Mouse (Mus musculus) heart, adult 11 months (tissue): ENCODE measurements around the gene Cct6b.

Source experiments
- DNase-seq: peaks from one replicate; pipeline ENCODE4 v3.0.0; 2022

Gene Cct6b

DNA sequence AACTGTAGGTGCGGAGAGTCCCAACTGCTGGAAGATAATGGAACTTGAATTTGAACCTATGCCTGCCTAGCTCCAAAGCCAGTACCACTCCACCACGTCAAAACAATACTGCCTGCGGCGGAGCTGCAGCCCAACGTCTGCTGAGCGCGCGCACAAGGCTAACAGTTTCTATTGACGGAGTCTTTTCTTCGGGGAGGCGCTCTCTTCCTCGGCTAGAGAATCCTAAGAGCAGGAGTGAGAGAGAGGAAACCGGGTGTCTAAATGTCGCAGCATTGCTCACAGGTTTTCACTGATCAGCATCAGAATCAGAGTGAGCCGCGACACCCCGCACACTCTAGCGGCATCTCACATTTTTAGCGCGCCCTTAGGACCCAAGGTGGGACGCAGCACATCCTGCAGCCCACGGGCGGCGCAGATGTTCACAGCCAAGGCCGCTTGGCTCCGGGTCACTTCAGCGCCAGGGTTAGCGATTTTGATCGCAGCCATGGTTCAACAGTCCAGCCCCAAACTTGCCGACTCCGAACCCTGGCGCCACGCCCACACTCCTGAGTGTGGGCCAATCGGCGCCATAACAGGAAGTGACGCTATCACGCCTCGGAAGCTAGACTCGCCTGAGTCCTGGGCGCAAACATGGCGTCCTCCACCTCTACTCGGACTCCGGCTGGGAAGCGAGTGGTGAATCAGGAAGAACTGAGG lies at the start of gene Cct6b, which contains the start of gene Zfp830:
TSS of gene Cct6b (minus strand) at position 580 of the 696 bp plus-strand sequence.
TSS of gene Zfp830 (plus strand) at position 604 of the 696 bp plus-strand sequence.
- DNase-seq: peak; percentile 99

DNA sequence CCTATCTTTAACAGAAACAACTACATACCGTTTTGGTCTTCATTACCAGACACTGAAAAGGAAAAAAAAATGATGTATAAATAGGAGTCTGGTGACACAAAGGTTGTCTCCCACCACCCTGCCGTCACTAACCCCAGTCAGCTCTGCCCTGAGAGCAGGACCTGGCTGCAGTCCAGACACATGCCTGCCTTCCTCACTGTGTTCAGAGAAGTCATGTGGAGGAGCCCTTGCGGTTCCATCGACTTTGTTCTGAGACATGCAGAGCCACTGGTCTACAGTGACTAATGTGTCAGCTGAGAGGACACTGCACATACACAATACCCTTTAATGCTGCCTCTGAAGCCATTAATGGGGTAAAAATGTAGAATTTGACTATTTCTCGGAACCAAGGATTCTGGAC lies 44.4 kb upstream of the Cct6b start:
- DNase-seq: peak; percentile 86

DNA sequence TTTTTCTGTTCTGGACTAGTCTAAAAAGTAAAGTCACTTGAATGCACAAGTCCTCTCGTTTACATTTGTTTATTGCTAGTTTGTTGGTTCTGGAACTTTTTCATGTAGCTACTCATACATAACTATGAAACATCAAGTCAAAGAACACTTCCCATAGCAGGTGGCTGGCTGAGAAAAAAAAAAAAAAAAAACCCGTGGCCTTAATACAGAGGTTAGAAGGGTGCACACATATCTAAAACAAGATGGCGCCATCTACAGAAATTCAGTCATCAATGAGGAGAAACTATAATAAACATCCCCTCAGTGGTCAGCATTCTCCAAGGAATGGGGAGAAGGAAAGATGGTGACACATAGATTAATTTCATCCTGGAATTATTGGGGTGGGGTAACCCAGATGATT lies 43.2 kb upstream of the Cct6b start:
- no peak for DNase-seq

DNA sequence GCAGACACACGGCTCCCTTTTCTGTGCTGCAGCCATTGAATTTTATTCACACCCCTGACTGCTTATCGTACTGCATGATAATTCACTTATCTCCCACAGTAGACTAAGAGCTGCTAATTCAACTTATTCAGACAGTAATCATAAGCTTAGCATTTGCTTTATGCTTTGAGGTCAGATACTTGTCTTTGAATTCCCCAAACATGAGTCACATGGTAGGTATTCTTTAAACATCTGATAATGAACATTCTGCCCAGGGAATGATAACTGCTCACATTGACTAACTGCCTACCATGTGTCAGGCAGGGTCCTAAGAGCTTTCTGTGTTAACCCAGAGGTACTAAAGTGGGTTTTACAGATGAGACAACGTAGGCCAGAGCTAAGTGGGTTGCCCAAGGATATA lies 42.5 kb upstream of the Cct6b start:
- DNase-seq: no peak

DNA sequence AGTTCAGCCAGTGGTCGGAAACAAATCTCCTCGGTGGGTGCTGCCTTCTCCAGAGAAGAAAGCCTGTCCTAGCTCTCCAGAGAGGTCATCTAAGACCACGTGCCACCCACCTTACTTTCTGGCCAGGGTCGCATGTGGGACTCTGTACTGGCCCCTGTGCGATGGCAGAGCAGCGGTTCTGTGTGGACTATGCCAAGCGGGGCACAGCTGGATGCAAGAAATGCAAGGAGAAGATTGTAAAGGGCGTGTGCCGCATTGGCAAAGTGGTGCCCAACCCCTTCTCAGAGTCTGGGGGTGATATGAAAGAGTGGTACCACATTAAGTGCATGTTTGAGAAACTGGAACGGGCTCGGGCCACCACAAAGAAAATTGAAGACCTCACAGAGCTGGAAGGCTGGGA lies 19.3 kb upstream of the Cct6b start:
- DNase-seq: peak; percentile 83

DNA sequence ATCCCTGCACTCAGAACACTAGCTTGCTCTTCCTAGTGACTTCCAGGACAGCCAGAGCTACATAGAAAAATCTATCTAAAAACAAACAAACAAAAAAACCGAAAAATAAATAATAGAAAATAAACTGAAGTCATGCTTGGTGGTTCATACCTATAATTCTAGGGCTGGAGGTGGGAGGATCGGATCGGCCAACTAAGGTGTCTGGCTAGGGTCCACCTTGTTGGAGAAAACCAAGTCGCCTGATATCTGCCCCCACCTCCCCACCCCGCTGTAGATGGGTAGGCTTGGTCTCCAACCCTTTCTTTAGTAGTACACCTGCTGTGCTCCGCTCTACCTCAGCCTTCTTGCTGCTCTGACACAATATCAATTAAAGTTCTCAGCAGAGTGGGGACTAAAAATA lies 18.1 kb upstream of the Cct6b start:
- DNase-seq: peak; percentile 82

DNA sequence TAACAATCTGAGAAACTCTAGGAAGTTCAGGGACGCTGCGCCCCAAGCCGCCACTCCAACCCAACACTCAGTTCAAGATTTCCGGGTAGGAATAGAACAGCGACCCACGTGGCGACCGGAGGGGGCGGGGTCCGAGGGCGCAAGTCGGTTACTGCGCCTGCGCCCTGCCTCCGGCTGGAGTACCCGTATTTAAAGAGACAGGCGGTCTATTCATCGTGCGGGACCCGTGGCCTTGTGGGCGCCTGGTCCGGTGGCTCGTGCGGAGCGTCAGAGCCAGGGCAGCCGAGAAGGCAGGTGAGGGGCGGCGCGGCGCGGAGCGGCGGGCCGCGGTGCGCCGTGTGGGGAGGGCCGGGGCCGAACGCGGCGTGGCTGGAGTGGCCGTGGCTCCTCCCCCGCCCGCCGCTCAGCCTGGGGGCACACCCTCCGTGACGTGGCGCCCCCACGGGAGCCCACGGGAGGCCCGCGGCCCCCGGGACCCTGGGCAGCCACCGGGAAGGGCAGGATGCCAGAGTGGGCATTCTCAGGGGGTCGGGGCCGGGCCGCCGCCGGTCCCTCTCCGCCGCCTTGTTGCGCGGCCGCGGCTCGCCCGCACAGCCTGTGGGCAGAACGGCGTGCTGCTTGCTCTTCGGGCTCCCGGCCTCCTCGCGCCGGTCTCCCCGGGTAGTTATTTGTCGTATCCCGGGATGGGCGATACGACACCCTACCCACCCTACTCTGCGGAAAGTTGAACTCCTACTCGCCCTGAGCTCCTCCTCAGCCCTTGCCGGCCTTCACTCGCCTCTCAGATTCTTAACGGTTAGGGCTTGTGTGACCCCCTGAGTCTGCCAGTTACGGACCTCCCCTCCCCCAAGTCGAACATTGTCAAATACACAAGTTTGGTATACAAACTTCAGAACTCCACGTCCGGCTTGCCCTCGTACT lies 17.1 kb upstream of the Cct6b start, which contains the start of gene Lig3:
TSS of gene Lig3 (plus strand) at position 126 of the 921 bp plus-strand sequence.
- DNase-seq: peak; percentile 99

DNA sequence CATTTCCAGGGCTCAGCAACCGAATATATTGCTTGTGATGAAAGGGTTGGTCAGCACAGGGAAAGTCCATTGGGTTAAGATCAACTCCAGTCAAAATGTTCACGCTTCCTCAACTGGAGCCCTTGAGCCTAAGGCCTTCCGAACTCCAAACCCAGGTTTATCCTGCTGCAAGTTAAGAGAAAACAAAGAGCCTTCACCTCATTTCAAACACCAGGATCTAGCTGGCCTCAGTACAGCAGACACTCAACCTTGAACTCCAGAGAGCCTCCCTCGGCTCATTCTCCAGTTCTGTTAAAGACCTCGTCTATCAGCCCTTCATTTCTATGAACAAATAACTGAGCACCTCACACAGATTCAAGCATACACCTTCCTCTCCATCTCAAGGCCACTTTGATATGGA lies 16.0 kb upstream of the Cct6b start:
- DNase-seq: peak; percentile 36

DNA sequence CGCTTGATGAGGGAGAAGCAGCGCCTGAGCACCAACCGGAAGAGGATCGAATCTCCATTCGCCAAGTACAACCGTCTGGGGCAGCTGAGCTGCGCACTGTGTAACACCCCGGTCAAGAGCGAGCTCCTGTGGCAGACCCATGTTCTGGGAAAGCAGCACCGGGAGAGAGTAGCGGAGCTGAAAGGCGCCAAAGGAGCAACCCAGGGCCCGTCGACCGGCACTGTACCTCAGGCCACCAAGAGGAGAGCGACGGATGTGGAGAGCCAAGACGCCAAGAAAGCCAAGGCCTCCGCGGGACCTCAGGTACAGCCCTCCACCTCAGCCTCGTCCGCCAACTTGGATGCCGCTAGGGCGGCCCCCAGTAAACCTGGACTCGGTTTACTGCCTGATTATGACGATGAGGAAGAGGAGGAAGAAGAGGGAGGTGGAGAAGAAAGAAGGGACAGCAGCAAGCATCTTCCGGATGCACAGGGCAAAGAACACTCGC lies 360 bp upstream of the Cct6b start:
- DNase-seq: no peak

DNA sequence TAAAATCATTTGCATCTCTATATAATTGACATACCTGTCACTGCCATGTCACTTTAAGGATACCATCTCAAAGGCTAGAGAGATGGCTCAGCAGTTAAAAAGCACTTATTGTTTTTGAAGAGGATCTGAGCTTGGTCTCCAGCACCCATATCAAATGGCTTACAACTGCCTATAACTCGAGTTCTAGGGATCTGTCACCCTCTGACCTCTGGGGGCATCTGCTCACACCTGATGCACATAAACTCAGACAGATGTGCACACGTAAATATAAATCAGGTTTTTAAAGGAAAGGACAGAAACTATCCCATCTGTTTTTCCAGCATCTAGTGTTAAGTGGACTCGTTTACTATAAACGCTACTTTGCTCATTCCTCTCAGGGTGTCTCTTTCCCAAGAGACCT lies 860 bp downstream of the Cct6b start:
- peak; percentile 74 for DNase-seq

DNA sequence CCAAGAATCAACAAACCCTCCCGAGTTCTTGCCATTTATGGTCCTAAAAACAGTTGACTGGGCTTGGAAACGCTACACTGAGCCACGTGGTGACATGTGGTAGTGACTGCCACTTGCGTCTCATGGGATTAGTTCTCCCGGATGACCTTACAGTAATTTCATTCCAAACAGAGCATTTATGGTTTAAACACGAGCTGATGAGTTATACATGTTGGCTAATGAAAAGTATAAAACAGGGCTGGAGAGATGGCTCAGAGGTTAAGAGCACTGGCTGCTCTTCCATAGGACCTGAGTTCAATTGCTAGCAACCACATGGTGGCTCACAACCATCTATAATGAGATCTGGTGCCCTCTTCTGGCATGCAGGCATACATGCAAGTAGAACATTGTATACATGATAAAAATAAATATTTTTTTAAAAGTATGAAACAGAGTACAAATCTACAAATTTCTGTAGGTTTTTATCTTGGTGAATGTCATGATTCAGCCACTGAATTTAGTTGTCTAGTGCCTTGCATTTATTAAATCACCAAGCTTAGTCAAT lies 1.8 kb downstream of the Cct6b start:
- peak; percentile 34 for DNase-seq

DNA sequence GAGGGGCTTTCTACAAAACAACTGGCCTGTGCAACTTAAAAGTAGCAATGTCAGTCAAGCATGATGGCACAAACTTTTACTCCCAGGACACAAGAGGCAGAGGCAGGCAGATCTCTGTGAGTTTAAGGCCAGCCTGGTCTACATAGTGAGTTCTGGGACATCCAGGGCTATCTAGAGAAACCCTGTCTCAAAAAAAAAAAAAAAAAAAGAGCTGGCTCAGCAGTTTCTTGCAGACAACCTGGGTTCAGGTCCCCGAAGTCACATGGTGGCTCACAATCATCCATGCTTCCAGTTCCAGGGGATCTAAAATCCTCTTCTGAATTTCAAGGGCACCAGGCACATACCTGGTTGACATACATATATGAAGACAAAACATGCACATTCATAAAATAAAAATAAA lies 8.2 kb downstream of the Cct6b start:
- peak; percentile 17 for DNase-seq

DNA sequence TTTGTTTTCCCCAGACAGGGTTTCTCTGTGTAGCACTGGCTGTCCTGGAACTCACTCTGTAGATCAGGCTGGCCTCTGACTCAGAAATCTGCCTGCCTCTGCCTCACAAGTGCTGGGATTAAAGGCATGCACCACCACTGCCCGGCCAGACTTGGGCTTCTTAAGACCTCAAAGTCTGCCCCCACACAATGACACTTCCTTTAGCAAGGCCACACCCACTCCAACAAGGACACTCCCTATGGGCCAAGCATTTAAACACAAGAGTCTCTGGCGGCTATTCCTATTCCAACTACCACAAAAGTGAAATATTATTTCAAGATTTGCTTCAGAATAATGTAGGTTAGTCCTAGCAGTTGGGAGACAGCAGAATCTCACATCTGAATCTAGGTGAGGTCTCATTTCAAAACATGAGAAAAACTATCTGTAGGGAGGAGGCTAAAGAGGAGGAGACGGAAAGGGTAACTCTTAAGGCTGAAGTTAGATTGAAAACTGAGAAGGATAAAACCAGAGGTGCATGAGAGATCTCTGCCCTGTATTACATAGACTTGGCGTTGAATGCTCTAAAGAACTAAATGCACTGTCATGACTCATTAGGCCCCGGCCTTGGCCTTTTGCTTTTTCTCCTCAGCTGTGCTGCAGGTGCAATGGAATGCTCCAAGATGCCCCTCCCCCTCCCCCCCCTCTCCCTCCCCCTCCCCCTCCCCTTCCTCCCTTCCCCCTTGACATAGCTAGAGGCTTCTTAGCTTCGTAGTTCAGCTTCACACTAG lies 11.6 kb downstream of the Cct6b start:
- DNase-seq: peak; percentile 21

DNA sequence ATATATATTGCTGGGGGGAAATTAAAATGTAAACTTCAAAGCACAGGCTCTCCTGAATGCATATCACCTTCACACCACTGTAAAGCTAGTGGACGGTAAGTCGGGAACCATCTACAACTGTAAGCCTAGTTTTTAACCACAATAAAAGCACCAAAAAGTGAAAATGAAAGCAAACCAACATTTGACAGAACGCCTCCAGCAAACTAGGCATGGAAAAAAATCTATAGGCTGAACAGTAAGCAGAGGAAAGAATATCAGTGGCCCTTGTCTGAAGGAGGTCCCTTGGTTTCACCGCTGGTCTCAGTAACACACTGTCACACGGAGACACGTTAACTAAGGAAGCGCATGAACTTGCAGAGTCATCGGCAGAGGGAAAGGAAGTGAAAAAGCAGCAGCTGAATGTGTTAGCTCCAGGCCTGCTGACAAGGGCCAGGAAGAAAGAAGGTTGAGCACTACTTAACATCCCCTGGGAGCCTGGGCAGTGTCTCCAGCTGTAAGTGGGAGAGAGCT lies 17.2 kb downstream of the Cct6b start:
- DNase-seq: peak; percentile 94

DNA sequence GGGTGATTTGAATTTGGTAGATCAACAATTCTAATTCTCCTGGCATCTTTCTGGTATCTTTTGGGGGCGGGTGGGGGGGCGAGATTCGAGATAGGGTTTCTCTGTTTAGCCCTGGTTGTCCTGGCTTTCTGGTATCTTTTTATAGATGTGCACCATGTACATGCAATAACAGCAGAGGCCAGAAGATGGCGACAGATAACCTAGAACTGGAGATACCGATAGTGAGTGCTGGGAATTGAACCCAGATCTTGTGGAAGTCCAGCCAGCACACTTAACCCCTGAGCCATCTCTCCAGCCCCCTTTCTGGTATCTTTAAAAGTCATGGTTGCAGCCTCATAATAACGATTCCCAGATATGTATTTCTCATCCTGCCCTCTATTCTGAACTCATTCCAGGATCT lies 18.0 kb downstream of the Cct6b start:
- peak; percentile 81 for DNase-seq

DNA sequence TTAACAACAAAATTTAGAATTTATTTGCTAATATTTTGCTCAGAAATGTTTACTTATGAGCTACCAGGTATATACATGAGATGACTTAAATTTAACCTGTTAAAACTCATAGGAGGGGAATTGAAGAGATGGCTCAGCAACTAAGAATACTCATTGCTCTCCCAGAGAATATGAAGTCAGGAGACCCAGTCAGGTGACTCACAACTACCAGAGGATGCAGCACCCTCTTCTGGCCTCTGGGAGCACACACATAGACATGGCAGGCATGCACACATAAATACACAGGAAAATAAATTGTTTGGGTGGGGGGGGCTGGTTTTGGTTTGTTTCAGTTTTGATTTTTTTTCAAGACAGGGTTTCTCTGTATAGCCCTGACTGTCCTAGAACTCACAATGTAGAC lies 25.1 kb downstream of the Cct6b start:
- DNase-seq: no peak

DNA sequence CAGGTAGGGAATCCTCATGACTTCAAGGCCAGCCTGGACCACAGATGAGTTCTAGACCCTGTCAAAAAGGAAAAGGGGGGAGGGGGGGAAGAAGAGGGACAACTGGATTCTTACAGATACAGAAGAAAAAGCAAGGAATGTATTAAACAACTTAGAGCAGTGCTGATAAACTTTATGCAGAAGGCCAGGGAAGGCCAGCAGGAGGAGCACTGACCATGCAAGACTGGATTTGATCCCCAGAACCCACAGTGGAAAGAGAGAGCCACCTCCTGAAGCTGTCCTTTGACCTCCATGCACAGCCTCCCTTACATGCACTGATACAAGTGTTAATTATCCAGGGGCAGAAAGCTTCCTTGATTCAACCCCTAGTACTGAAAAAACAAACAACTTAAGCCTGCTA lies 29.9 kb downstream of the Cct6b start:
- peak; percentile 25 for DNase-seq

DNA sequence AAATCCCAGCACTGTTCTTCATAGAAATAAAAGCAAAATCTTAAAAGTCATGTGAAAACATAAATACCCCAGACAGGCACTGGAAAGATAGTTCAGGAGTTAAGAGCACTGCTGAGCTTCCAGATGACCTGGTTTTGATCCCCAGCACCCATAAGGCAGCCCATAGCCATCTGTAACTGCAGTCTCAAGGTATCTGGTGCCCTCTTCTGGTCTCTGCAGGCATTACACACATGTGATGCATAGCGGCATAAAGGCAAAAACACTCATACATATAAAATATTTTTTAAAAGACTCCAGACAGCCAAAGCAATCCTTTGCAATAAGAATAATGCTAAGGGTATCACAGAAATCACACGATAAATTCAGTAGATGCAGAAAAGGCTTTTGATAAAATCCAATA lies 37.3 kb downstream of the Cct6b start:
- peak; percentile 34 for DNase-seq

DNA sequence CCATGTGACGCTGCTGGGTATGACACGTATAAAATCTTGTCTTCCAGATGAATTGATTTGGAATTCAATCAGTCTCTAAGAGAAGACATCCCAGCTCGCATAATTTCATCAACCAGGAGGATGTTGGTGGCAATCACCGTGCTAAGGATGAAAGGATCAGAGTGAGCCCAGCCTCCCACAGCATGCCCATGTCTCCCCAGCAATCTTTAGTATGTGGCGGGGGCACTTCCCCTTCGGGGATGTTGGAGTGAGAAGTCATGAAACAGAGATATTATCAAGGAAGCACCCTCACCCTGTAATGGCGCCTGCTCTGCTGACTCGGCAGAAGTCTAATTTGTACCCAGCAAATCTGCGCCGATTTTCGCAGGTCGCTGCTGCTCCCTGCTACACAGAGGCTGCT lies 44.8 kb downstream of the Cct6b start:
- peak; percentile 78 for DNase-seq

DNA sequence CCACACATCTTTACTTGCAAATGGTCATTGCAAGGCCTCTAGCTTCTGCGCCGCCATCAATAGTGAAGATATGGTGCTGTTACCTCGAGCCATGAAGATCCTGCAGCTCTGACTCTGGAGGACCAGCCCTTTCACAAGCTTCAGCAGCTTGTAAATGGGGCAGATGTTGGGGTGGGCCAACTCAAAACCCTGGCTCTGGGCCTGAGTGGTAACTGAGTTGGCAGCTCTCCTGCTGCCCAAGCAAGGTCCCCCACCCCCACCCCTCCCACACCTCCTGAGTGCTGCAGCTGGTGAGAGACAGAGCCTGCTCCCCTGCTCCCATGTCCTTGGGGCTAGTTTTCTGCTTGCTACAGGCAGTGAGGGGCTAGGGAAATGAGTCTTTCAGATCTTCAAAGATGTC lies 51.4 kb downstream of the Cct6b start:
- DNase-seq: peak; percentile 61

DNA sequence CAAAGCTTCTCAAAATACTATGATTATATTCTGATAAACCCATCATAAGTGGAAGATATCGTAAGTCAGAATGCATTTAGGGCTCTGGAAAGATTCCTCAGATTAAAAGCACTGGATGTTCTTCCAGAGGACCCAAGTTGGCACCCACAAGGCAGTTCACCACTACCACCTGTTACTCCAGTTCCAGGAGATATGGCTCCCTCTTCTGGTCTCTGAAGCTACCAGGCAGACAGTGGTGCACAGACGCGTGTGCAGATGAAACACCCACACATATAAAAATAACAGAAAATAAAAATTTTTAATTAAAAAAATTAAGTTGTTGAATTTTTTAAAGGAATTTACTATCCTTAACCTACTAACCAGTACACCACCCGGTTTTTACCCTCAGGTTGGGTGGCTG lies 55.2 kb downstream of the Cct6b start:
- DNase-seq: peak; percentile 2

DNA sequence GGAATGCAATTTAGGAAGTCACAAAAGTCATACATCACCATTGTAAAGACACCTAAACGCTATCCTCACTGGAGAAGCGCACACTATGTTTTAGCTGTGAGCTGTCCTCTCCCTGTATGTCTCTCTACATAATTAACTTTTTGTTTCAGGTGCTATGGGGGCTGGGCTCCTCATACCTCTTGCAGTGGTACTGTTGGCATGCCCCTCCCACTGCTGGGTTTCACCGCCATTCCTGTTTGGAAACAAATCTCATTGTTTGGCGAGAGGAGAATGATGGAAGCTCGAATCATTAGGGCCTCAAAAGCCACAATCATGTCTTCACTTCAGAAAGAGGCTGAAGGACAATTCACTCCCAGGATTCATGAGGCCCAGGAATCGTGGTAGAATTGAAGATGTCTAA lies 59.0 kb downstream of the Cct6b start:
- peak; percentile 69 for DNase-seq
